Mouse (Mus musculus) frontal cortex, adult (tissue): ENCODE results near the gene Hnrnpl.
A peak's percentile ranks its signal among the peaks of the same experiment; 100 is the strongest.

ENCODE experiments used
- ATAC-seq: cut with Nextera tagmentation; 2 replicates; pipeline ENCODE4 v1.9.2; 2017; ENCODE audit warnings: mild to moderate bottlenecking, moderate library complexity, mixed read lengths; ENCODE audit not compliant: low TSS enrichment

Hnrnpl gene

DNA sequence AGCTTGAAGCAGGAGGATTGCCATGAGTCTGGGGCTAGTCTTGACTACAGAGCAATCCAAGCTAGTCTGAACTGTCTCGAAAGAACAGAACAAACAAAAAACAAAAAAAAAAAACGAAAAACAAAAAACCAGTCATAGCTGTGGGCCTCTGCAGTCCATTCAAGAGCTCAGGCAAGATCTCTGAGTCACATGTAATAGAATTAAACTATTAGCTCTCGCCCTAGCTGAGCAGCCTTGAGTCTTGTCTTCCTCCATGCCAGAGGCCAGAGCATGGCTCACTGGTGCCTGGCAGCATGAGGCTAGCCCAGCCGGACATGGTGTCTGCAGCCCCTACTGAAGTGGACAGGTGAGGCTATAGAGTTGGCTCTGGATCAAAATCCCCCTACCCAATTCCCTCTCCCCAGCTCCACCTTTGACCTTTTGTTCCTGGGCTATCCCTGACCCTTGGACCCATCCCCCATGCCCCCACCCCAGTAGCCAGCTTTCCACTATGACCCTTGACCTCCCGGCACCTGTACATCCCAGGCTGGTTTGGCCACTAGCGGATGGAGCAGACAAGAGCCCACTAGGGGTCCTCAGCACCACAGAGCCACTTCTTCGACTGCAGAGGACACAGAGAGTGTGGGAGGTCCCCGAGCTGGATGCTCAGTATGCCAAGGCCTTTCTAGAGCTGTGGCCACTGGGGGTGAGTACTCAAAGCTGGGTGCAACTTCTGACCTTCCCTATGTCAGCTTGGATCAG lies 18.1 kb upstream of the Hnrnpl start:
- no peak for ATAC-seq

DNA sequence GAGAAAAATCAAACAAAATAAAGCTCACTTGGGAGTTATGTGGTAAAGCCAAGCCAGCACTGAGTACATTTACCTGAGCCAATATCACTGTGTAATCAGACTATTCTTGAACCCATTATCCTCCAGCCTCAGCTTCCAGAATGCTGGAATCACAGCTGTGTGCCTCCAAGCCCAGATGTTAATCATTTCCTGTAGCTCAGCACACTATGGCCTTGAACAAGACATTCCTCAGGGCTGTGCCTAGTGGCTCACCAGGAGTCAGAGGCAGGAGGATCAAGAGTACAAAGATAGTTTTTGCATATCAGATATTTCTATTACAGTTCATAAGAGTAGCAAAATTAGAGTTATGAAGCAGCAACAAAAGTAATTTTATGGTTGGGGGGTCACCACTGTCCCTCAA lies 16.6 kb upstream of the Hnrnpl start:
- ATAC-seq = no peak

DNA sequence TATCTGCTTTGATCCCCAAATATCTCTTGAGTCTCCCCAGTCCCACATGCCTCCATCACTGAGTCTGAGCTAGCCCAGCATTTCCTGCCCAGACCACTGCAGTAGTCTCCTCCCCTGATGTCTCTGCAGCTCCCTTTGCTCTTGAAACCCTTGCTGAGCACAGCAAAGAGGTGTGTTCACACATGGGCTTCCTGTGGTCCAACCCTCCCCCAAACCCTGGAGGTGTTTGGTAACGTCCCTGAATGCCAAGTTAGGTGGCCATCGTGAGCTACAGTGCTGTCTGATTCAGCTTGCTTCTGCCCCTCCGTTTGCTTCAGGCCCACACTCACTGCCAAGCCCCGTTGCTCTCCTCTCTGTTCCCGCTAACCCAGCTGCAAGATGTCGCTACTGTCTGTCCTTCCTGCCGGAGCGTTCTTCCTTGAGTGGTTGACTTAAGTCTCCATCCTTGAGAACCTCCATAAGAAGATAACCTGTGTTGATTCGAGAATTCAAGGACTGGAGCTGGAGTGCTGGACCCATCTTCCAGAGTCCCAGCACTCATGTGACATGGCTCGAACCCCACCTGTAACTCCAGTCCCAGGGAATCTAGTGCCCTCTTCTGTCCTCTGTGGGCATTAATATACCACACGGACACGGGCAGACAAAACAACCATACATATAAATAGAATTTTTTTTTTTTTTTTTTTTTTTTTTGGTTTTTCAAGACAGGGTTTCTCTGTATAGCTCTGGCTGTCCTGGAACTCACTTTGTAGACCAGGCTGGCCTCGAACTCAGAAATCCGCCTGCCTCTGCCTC lies 15.8 kb upstream of the Hnrnpl start:
- no peak for ATAC-seq

DNA sequence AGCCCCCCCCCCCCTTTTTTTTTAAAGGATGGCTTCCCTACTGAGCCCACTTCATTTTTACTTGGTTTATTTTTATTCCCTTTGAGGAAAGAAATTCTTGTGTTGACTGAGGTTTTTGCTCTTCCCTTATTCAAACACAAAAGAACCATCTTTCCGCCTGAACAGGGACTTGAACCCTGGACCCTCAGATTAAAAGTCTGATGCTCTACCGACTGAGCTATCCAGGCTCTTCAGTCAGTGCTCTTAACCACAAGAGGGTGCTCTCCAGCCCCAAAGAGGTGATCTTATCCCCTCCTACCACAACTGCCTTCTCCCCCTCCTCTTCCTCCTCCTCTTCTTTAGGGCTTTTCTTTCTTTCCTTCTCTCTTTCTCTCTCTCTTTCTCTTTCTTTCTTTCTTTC lies 14.5 kb upstream of the Hnrnpl start:
- no peak for ATAC-seq

DNA sequence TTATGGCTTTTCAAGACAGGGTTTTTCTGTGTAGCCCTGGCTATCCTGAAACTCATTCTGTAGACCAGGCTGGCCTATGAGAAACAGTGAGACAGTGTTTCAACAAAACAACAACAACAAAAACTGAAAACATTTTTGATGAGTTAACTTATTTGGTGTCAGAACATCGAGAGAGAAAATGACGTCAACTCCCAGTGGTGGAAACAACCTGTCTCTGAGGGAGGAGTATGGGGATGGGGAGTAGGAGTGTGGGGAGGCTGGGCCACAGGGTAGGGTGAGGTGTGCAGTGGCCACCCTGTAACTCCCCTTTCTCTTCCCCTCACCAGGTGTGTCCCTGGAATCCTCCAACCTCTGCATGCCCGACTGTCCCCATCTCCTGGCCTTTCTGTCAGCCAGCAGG lies 13.8 kb upstream of the Hnrnpl start:
- no peak for ATAC-seq

DNA sequence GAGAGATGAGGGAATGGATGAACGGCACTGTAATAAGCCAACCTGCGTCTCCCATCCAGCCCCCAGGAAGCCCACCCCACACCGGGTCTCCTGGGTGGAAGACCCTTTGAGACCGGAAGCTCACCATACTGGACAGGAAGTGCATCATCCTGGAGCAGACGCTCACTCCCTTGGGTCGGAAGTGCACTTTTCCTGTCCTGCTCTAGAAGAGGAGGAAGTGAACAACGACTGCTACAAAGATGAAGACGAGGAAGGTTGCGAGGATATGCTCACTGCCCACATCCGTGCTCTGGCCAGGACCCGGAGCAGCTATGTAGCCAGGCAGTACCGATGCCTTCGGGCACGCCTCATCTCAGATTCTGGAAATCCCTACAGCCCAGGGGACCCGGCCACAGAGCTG lies 12.5 kb upstream of the Hnrnpl start:
- ATAC-seq = no peak

DNA sequence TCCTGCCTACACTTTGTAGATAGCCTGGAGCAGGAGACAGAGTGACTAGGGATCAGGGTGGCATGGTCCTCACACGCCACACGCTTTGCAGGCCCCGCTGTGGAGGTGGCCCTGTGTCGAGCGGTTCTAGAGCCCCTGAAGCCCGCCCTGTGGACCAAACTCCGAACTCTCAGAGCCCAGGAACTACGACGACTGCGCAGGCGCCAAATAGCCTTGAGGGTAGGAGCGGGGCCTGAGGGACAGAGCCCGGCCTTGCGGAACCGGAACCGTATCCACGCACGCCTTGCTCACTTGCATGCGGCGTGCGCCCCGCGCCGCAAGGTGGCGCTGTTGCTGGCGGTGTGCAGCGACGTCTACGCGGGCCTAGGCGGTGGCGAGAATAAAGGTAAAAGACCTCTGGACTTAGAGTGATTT lies 11.8 kb upstream of the Hnrnpl start:
- peak; percentile 81 for ATAC-seq

DNA sequence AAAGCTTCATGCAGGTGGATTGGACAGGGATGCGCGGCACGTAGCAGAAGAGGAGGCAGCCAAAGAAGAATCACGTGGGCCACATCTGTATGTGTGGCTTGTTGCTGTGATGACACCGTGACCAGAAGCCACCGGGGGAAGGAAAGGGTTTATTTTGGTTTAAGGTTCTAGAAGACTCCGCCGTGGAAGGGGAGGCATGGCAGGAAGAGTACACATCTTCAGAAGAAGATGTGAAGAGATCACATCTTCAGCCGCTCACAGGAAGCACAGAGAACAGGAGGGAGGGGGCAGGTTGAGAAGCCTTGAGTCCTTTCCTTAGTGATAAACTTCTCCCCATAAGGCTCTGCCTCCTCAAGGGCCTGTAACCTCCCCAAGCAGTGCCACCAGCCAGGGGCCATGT lies 8.3 kb upstream of the Hnrnpl start:
- no peak for ATAC-seq

DNA sequence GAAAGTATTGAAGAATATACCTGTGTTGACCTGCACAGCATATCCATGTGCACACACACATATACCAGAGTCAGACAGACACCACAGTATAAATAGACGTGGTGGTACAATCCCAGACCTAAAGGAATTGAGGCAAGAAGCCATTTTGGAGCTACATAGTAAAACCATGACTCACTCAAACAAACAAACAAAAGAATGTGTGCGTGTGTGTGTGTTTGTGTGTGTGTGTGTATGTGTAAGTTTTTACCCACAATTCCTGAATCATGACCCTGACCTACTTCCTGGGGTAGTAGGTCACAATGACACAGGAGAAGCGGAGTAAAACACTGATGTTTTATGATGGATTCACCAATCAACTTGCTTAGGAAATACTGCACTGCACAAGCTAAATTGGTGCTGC lies 6.9 kb upstream of the Hnrnpl start:
- no peak for ATAC-seq

DNA sequence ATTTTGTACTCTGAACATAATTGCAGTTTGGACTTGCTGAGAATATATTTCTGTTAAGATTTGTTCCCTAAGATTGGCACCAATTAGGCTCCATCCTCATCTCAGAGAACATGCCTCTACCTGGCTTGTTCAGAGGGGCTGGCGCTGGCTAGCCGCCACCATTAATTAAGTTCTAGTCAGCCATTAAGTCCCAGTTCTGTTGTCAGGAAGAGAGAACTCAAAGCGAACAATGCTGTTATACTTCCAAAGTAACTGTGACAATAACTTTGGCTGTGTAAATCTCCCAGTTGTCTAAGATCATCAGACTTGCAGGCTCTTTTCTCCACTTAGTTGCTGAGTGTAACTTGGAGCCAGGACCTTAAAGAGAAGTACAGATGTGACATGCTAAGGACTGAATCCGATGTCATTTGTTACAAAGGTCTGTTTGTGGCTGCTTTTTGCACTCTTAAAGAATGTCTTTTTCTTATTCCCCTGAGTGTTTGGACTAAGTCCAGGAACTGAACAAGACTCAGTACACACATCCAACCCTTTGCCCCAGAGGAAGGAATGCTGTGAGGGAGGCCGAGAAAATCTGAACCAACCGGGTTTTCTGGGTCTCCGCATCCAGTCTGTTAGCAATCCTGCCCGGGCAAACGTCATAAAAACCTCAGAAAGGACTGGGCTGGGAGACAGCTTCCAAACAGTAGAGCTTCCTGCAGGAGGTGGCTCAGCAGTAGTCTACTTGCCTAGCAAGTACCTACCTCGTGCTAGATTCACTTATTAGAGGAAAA lies 6.3 kb upstream of the Hnrnpl start:
- no peak for ATAC-seq

DNA sequence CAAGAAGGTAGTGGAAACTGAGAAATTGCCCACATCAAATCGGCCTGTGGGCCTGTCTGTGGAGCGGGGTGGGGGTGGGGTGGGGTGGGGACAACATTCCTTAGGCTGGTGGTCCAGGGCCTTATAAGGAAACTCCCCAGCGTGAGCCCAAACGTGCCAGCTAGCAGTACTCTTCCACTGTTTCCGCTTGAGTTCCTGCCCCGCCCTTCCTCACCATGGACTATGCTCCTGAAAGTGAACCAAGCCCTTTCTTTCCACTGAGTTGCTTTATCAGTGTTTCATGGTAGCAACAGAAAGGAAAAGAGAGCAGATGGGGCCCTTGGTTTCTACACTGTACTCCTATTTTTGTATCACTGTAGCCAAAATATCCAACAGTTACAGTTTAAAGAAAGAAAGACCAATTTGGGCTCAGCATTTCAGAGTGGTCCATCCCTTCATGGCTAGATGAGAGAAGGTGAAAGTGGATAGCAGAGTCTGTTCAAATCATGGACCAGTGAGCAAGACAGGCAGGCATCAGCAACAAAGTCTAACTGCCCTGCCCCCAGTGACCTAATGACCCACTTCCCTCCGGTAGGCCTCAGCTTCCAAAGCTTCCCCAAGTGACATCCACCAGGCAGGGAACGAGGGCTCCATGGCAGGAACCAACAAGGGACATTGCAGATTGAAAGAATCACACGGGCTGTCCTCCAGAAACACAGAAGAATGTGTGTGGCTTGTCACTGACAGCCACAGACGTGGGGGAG lies 5.3 kb upstream of the Hnrnpl start:
- peak; percentile 29; the same call in 1 of the 2 replicates for ATAC-seq

DNA sequence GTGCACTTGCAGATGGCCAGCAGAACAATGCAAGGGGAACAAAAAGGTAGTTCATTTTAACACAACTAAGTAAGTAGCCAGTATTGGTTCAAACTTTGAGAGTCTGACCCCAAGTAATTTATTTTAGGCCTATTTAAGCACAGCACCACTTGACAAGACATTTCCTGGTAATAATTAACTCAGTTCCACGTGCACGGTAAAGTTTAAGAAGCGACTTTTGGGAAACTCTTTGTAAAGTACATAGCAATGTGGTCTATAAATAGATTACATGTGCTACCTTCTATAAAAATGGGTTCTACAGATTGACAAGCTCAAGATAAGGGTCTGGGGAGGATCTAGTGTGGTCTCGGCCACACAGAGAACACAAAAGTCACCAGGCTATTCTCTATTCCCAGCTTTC lies 4.6 kb upstream of the Hnrnpl start:
- ATAC-seq = no peak

DNA sequence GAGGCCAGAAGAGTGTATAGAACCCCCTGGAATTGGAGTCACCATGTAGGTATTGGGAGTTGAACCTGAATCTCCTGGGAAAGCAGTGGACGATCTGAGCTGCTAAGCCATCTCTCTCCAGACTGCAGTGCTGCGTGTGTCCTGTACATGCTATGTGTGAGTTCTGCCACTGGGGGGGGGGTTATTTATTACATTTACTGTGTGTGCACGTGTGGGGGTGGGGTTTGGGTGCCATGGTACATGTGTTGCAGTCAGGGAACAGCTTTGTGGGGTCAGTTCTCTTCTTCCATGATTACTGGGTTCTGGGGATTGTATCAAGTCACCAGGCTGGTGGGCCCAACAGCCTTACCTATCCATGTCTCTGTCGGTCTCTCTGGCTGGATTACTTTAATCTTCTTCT lies 1.5 kb upstream of the Hnrnpl start:
- no peak for ATAC-seq

DNA sequence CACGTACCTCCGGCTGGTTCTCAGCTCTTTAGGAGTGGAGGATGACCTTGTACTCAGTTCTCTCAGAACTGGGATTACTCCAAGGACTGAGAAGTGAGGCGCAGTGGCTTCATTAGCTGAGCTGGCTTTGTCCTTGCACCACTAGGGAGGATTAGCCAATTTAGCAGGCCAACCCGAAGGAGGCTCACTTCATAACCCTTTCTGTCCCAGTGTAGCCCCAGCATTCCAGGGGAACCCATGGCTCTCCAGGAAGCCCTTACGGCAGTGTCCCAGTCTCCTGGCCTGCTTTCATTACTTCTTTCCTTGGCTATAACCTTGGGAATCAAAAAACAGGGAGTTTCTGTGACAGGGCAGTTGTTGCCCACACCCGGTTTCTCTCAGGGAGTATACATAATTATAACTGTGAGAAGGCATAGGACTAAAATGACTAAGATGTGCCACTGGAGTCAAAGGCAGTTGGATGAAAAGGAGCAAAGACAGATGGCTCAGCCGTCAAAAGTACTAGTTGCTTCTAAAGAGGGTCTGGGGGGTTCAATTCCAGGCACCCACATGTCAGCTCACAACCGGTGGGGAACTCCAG lies 610 bp upstream of the Hnrnpl start:
- ATAC-seq = no peak

DNA sequence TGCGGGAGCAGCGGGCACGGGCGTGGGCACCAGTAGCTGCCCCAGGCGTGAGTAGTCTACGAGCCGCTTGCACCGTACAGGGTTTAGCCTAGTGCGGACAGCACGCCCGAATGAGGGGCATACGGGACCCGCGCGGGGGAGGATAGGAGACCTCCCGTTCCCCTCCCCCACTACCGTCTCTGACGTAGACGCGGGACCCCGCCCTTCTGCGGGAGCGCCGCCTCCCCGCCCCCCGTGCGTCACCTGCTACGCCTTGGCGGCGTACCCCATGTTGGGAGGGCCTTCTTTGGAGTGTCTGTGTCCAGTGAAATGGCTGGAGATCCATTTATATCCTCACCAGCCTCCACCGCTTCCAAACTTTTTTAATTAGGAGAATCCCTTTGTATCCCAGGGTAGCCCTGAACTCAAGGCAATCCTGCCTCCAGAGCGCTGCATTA lies 634 bp downstream of the Hnrnpl start:
- ATAC-seq = peak; percentile 47

DNA sequence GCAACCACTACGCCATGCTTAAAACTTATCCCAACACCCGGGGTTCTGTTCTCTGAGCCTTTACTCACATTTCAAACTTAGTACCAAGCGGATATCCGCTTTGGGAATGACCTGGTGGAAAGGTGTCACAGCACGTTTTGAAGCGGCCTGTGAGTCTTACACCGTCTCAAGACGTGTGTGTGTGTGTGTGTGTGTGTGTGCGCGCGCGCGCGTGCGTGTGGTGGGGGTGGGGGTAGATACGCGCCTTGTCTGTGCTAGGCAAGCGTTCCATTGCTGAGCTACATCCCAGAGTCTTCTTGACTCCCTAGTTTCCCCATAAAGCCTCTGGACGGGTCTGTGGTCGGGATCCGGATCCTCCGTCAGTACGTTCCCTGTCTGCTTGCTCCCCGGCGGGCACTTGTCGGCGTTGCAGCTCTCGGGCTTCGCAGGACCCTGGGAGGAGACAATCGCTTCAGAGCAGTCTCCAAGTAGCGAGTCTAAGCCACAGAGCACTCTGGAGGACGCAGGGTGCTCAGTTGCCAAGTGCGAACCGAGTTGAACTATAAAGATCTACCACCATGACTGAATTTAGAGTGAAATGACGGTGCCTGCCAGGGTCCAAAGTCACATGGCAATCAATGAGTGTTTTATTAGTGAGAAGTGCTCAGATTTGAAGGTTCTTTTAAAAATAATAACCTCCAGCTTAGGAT lies 1.2 kb downstream of the Hnrnpl start:
- no peak for ATAC-seq

DNA sequence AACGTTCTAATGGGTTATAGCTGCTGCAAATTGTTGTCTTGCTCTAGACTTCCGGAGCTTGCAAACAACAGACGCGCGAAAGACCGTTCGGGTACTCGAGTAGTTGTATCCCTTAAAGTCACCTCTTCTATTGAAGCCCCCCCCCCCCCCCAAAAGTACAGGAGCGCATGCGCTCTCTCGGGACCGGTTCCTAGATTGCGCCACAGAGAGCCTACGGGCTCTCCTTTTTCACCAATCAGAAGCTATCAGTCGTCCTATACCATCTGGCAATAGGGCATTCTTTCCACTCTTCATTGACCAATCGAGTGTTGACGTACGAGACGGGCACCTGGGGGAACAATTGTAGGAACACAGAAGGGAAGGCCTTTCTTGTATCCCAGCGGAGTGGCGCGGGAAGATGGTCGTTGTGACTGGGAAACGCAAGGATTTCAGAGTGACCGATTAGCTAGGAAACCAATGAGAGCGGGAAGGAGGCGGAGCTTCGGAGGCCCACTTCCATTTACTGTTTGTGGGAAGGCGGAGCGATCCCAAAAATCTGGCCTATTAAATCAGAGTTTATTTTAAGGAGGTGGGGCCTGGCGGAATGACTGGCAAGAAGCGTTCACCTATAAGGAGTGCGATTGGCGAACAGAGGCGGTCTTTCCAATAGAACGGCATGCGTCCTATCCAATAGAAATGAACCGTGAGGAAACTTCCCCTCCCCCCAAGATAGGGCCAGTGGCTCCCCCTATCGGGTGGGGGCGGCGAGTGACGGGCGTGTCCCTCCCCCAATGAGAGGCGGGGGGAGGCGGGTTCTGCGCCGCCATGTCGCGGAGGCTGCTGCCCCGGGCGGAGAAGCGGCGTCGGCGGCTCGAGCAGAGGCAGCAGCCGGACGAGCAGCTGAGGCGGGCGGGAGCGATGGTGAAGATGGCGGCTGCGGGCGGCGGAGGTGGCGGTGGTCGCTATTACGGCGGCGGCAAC lies 2.0 kb downstream of the Hnrnpl start:
- peak; percentile 76 for ATAC-seq

DNA sequence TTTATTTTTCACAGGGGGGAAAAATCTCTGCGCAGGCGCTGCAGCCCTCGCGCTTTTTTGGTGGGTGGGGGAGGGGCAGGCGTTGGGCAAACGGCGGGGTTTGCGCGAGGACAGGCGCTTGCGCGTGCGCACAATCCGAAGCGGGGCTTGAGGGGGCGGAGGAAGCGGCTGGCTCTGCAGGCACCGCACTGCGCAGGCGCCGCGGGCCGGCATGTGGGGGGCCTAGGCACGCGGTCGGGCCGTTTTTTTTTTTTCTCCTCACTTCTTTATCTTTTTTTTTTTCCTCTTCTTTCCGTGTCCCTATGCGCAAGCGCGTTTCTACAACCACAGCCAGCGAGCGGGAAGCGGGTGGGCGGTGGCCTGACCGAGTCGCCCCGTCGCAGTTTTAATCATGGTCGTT lies 2.9 kb downstream of the Hnrnpl start:
- no peak; the same call in 1 of the 2 replicates for ATAC-seq

DNA sequence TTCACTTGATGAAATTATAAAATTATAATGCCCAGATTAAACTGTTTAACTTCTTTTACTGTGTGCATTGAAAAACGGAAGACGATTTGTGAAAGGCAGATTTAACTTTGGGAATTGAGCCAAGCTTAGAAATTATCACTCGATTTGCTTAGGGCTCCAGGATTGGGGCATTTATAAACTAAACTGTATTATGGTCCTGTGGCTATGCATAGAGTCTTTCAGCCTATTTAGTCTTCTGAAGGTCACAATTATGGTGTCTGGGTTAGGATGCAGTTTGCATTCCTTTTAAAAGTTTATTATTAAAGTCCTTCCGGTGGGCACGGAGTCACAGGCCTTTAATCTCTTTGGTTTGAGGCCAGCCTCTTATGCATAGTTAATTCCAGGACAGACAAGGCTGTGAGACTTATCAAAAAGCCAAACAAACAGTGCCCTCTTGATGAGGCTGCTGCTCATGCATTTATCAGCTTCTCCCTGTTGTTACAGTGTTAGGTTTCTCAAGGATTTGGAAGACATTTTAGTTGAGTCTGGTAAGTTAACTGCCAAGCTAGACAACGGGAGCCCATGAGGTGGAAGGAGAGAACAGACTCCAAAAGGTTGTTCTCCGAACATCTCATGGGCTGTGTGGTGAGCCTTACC lies 3.4 kb downstream of the Hnrnpl start:
- no peak for ATAC-seq
